Mouse (Mus musculus) left cerebral cortex, postnatal 14 days (tissue): Measurements from ENCODE around the gene Kcnh2. TPM values are rescaled to one million over a fixed set of nuclear protein-coding genes. Genes with fewer than 3 reads are reported as not detected.

ENCODE experiments used
- DNase-seq, 2 experiments: peaks; one replicate each; pipeline ENCODE4 v3.0.0; 2021 to 2022; ENCODE audit warnings: low spot score in 2 of 2, mixed read lengths in 1 of 2
- intact Hi-C: fragments of 180-260 bp; cut with DNase I; formaldehyde crosslinking; loops from one replicate; pipeline ENCODE4 v1.15.1; 2025
- total RNA-seq, 2 experiments: library from RNA; stranded (reverse); gene quantifications; 2 replicates each; pipeline ENCODE4 v1.2.3; 2021

Gene Kcnh2
- total RNA-seq, 2 experiments from 2014 or later, result 19.9 to 22.1 TPM

DNA sequence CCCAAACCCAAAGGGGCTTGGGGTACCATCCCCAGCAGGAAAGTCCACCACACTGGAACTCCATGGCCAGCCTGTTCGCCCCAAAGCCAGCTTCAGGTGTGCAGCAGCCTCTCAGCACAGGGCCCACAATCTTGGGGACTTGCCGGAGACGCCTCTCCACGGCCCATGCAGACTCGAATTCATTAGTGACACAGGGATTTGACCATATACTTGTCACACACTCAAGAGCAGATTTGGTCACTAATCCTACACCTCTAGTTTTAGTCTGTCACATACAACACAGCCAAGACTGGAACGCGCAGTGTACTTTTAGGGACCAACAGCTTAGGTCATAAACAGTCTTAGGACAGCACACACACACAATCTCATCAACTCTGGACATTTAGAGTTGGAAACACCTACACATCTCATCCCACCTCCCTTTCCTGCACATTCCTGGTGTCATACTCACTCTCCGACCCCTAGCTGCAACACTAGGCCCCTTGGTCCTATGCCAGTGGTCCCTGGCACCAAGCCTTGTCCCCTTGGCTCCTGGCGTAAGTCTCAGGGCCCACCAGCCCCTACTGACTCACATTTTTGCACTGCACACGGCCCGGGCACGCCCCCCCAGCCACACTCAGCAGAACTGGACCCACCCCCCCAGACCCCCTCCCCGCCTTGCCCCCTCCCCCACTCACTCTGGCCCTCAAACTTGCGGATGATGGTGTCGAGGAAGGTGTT, 713 bp downstream of the Kcnh2 start:
- no peak for DNase-seq
- intact Hi-C loops, result no loop called here

- intact Hi-C loops, result no loop called here
- no peak for DNase-seq
Observed at GRCm38 (mm10) chr5:24350073-24350472, 1.3 kb downstream of the Kcnh2 start.

- intact Hi-C loops, result no loop called here
- DNase-seq, result no peak
Observed at GRCm38 (mm10) chr5:24348546-24348945, 2.9 kb downstream of the Kcnh2 start.

DNA sequence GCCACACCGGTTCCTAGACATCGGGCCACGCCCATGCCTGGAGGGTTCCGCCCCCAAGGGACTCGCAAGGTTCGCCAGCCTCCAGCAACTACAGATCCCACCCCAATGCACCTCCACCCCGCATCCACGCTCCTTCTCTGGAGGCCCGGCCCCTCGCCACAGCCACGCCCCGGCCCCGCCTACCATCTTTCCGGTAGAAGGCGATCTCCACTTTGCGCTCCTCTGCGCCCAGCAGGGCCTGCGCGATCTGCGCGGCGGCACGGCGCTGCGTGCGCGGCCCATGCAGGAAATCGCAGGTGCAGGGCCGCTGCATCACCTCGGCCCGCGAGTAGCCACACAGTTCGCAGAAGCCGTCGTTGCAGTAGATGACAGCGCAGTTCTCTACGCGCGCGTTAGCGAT, 3.3 kb downstream of the Kcnh2 start:
- DNase-seq, result peak in 1 of 2 experiments; percentile 74
- intact Hi-C loops, result no loop called here

DNA sequence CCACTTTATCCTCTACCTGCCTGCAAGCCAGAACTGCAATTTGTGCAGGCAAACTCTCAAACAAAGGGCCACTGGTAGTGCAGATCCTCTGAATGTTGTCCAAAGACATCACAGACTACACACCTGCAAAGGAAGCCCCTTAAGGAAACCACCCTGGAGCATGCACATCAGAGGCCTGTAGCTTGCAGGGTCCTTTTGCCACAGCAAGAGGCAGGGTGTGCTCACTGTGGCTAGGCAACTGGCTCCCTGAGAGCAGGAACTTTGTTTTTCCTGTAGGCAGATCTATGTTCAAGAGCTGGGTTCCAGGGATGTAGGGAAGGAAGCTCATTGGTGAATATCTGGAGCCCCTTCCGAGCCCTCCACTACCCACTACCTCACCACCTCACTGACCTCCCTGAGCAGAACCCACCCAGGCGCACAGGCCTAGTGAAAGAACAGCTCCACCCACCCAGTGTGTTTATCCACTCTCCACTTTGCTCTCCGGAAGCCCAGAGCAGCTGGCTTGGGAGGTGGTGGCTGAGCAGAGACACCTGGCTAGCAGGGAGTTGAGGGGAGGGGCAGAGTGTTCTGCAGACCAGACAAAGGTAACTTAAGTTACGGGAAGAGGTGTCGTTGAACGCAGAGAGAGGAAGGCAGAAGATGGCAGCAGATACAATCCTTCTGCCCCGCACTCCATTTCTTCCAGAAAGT, 4.1 kb downstream of the Kcnh2 start:
- intact Hi-C loops, result no loop called here
- no peak for DNase-seq

GRCm38 (mm10) chr5:24346313-24346712, 5.1 kb downstream of the Kcnh2 start:
- intact Hi-C loops, result no loop called here
- DNase-seq, result no peak

- intact Hi-C loops, result no loop called here
- DNase-seq, result peak in 1 of 2 experiments; percentile 25
Observed at GRCm38 (mm10) chr5:24344477-24345051, 6.8 kb downstream of the Kcnh2 start.

DNA sequence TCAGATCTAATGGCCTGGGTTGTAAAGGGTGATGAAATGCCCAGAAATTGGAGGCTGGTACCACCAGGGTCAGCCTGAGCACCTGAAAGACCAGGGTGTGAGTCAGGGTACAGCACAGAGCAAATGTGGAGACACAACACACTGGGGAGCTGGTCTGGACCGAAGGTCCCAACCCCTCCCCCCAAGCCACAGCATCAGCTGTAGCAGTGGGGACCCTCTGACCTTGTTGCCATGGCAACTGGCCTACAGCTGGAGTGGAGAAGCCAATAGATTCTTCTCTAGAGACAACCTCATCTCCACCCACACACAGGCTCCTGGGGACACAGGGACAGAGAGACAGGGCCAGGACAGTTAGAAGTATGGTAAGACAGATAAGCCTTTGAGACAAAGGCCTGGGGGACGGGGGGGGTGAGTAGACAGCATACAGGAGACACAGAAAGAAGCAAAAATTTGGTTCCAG, 7.4 kb downstream of the Kcnh2 start:
- intact Hi-C loops, result no loop called here
- DNase-seq, result no peak

DNA sequence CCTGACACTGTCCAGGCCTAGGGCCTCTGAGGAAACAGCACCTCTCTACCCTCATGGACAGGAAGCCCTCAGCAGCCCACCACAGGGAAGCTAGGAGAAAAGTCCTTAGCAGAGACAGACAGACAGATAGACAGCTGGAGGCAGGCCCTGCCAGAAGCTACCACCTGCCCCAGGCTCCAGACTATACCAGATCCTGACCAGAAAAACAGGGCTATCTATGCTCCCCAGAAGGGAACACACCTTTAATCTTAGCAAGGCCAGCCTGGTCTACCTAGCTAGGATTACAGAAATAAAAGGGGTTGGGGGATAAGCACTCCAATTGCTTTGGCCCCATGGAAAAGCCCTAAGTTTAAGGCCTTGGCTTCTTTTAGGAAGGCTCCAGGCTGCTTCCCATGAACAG, 8.0 kb downstream of the Kcnh2 start:
- intact Hi-C loops, result no loop called here

GRCm38 (mm10) chr5:24342966-24343365, 8.4 kb downstream of the Kcnh2 start:
- intact Hi-C loops, result no loop called here
- DNase-seq, result no peak

More for the DNA sequence above, 8.0 kb downstream of the Kcnh2 start:
- DNase-seq, result no peak

GRCm38 (mm10) chr5:24342205-24342963, 9.0 kb downstream of the Kcnh2 start:
- intact Hi-C loops, result no loop called here
- no peak for DNase-seq

GRCm38 (mm10) chr5:24337821-24338220, 13.6 kb downstream of the Kcnh2 start:
- no peak for DNase-seq
- intact Hi-C loops, result no loop called here

DNA sequence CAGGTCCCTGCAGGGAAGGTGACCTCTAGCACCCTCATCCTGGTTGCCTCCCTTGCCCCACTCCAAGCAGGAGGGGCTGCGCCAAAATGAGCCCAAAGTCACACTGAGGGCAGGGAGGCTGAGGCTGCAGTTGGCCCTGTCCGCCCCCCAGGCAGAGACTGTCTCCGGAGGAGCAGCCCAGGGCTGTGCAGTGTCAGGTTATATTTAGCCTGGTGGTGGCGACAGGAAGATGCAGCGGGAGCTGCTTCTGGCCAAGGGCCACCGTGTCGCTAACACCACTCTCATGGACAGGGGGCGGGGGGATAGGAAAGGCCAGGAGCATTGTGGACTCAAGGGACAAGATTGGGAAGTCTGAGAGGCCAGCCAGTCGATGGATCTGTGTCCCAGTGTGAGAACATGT, 14.0 kb downstream of the Kcnh2 start:
- intact Hi-C loops, result no loop called here
- DNase-seq, result no peak

DNA sequence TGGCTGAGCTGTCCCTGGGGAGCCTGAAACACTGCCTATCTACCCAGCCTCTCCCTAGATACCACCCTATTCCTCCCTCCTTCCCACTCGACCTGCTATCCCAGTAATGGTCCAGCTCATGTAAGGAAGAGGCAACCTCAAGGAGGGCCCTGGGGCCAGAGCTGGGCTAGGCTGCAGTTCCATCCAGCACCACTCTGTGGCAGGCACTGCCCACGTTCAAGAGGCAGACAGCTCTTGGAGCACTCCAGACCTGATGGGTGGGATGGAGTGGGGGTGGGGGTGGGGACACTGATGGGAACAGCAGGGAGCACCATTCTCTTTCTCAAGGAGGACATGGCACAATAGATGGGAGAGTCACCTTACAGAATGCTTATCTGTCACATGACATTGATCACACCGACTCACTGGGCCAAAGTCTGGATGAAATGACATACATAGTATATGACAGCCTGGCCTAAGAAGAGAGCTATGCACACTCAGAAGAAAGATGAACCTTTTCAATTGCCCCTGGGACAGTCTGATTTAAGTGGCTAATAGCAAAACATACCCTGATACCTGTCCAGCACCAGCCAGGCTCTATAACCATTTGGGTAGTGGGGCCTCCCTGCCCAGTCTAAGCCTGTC, 15.4 kb downstream of the Kcnh2 start:
- intact Hi-C loops, result no loop called here
- DNase-seq, result peak in 1 of 2 experiments; percentile 56

DNA sequence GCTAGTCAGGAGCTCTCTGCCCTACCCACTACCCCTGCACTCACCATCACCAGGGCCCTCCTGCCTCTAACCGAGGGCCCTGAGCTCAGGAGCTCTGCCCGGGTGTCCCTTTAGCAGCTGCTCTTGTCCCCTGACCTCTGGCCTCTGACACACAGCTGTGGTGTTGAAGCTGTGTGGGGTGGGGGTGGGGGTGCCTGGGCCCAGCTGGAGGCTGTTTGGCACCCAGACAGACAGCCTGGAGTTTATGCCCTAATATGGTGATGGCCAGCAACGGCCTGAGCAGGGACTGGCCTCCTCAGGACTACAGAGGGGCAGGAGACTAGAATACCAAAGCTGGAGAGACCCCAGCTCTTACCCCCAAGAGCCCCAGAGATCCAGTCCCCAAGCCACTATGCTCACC, 16.7 kb downstream of the Kcnh2 start:
- intact Hi-C loops, result no loop called here
- no peak for DNase-seq

DNA sequence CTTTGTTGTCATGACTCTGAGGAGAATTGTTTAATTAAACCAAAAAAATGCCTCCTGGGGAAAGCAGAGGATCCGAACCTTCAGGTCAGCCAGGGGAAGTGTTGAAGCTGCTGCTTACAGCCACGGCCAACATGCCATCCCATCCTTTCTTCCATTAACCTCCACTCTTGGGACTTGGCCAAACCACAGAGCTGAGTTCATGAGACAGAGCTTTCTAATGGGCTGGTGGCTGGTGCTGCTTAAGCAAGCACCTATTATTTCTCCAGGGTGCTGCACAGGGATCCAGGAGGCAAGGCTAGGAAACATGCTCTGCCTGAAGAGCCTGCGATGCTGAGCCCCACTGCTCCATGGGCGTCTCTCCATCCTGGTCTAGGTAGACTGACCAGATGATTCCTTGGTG, 19.0 kb downstream of the Kcnh2 start:
- intact Hi-C loops, result no loop called here
- no peak for DNase-seq

DNA sequence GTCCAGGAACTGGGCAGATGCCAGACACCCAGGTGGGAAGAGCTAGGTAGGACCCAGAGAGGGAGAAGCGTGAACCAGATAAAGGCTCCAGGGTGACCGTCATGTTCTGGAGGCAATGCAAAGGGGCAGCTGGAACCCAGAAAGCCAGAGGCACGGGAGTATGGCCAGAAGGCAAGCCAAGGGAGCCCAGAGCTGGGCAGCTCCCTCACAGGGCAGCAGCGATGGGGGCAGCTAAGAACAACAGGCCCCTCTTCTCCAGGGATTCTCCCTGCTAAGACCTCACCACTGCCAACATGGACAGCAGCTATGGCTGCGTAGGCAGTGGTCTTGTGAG, 21.5 kb downstream of the Kcnh2 start:
- no peak for DNase-seq
- intact Hi-C loops, result no loop called here

GRCm38 (mm10) chr5:24329212-24329964, 22.0 kb downstream of the Kcnh2 start:
- DNase-seq, result no peak
- intact Hi-C loops, result no loop called here

DNA sequence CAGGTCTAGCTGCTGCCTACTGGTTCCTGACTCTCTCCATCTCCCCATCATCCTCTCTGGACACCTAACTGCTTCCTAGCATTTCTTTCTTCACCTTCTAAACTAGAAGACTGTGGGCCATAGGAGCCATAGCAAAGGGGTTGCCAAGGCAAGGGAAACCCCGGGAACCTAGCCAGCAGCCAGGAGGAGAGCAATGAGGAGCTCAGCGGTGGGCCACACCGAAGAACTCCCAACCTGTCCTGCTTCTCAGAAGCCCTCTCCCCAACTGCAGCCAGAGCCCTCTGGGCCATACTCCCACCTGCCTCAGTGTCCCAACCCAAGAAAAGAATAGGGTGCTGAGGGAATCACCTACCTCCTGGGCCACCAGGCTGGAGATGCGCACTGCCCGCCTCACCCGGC, 22.6 kb downstream of the Kcnh2 start:
- intact Hi-C loops, result no loop called here

More for the DNA sequence above, 22.6 kb downstream of the Kcnh2 start:
- DNase-seq, result no peak
